Mouse (Mus musculus) left cerebral cortex, postnatal 10 days (tissue): Measurements from ENCODE around the gene Prkcg. TPM values are rescaled to one million over a fixed set of nuclear protein-coding genes. Genes with fewer than 3 reads are reported as not detected.
A peak's percentile ranks its signal among the peaks of the same experiment; 100 is the strongest.
"Not testable (repeated sequence)": the region's sequence is repeated elsewhere in the genome, so short reads cannot be mapped to it uniquely, and the experiment has no call there.

Experiments
- DNase-seq, 2 experiments: peaks; one replicate each; pipeline ENCODE4 v3.0.0; 2021 to 2022; ENCODE audit warnings: low spot score in 2 of 2, mixed read lengths in 1 of 2; ENCODE audit errors: extremely low spot score in 1 of 2
- intact Hi-C: fragments of 180-260 bp; cut with DNase I; formaldehyde crosslinking; loops from one replicate; pipeline ENCODE4 v1.15.1; 2025
- total RNA-seq, 2 experiments: library from RNA; stranded (reverse); gene quantifications; 2 replicates each; pipeline ENCODE4 v1.2.3; 2021

Gene Prkcg
- total RNA-seq: 100 to 1,000 TPM; 323 to 329 TPM

DNA sequence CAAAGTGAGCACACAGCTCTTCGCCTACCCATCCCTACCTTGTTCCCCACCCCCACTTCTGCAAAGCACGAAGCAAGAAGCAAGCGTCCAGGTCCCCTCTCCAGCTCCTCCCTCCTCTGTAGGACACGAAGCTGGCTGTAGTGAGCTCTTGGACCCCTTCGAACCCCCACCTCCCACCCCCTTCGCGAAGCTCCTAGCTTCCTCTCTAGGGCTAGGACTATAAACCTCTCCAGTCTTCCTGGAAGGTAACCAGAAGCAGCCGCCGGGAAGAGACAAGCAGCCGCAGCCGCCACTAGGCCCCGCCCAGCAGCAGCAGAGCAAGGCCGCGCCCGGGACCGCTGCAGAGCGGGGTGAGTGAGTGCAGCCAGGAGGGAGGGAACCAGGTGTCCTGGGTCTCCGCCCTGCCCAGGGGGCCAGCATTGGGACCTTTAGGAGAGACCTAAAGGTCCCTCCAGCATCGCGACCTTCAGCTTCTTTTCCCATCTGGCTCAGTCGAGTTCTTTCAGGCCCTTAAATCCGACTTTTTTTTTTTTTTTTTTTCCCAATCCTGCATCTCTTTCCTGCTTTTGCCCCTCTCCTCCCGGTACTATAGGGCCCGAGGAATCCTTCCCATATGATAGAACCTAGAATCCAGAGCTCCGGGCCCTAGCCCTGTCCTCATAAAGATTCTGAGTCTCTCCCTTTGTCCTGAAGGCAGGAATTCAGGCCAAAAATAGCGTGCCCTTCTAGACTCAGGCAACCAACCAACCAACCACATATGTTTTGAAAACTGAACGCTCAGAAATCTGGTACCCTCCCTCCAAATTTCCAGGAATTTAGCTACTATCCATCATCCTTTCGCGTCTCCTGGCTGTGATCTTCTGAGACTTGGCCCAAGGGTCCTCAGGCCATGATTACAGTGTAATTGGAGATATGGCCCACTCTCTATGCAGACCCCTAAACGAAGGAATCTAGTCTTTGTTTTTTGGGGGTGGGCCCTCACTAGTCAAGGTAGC is at the start of gene Prkcg, which contains the start of gene Myadm:
Prkcg (plus strand) TSS at position 204 of the 995 bp plus-strand sequence.
Myadm (plus strand) TSS at position 105 of the 995 bp plus-strand sequence.
- peak in 1 of 2 experiments; percentile 89 for DNase-seq

DNA sequence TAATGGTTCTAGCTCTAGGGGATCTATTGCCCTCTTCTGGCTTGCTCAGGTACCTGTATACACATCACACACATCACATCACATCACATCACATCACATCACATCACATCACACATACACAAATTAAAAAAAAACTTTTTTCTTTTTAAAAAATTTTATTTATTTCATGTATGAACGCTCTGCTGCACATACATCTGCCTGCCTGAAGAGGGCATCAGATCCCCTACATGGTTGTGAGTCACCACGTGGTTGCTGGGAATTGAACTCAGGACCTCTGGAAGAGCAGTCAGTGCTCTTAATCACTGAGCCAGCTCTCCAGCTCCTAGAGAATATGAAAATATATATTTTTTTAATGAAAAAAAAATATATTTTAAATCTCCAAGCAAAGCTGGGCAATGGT is 49.8 kb upstream of the Prkcg start:
- DNase-seq: no peak
- intact Hi-C loops: no loop called here

More for the DNA sequence above, at the start of gene Prkcg, which contains the start of gene Myadm:
- intact Hi-C loops: no loop called here

DNA sequence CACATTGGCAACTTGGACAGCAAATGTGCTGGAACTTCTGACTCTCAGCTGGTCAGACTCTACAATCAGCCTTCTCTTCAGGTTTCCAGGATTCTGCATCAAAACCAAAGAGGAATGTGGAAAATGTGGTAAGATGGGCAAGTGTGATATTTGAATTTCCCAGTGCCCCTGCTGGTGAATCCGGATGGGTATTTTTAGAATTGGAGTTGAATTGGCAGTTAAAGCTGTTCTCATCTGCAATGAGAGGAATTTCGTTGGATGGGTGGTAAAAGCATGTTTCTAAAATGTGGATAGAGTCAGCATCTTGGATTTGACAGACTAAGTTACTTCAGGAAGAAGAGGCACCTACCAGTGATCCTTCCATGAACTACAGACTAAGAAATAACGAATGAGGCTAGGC is 28.3 kb upstream of the Prkcg start:
- peak in 1 of 2 experiments; percentile 42 for DNase-seq
- intact Hi-C loops: no loop called here

DNA sequence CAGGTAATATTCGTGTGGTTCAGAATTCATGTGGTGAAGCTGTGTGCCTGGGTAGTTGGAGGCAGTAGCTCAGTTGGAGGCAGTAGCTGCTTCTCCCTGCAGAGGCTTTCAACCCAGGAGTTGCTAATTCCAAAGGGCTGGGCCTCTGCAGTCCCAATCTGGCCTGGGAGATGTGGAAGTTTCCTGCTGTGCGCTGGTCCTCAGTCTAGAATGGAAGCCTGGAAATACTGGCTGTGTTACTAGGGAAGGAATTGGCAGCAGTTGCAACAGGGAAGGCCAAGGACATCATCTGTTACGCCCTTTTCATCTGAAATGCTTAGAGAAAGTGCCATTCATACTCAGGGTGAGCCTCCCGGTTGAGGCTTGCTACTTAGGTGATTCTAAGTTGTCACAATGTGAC is 27.5 kb upstream of the Prkcg start:
- no peak for DNase-seq
- intact Hi-C loops: no loop called here

DNA sequence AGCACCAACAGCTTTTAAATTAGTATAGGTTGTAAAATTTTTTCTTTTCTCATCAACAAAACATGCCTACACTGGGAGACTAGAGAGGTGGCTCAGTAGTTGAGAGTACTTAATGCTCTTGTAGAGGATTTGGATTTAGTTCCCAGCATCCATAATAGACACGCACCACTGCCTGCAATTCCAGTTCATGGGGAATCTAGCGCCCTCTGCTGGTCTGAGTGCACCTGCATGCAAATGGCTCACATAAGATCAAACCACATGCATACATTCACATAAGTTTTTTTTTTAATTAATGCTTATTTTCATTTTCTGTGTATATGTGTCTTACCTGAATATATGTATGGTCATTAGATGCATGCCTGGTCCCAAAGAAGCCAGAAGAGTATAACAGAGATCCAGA is 26.2 kb upstream of the Prkcg start:
- intact Hi-C loops: no loop called here
- peak in 1 of 2 experiments; percentile 41 for DNase-seq

DNA sequence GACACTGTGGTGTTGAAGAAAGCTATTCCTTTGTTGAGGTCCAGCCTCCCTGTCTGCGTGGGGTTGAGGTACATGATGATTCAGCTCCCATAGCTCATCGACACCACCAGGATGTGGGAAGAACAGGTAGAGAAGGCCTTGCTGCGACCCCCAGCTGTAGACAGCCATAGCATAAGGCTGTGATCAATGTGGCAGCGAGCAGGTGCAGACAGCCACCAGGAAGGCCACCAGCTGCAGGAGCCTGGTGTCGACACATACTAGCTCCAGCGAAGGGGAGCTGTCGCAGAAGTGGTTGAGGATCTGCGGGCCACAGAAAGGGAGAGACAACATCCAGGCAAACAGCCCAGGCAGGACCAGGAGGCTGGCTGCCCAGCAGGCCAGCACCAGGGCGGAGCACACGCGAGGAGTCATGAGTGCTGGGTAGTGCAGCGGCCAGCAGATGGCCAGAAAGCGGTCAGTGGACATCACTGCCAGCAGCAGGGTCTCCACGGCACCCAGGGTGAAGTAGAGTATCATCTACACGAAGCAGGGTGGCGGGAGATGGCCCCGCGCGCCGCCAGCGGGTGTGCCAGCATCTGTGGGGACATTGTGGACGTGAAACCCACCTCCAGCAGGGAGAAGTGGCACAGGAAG is 24.5 kb upstream of the Prkcg start:
- DNase-seq: no peak
- intact Hi-C loops: no loop called here

DNA sequence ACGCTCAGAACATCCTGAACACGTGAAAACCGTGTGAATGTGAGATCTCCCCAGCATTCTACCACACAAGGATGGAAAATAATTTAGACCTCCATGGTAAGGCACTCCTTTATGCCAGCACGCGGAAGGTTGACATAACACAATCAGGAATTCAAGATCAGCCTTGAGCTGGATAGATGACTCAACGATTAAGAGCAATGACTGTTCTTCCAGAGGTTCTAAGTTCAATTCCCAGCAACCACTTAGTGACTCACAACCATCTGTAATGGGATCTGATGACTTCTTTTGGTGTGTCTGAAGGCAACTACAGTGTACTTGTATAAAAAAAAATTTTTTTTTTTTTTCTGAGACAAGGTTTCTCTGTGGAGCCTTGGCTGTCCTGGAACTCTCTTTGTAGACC is 23.7 kb upstream of the Prkcg start:
- intact Hi-C loops: no loop called here
- DNase-seq: no peak

DNA sequence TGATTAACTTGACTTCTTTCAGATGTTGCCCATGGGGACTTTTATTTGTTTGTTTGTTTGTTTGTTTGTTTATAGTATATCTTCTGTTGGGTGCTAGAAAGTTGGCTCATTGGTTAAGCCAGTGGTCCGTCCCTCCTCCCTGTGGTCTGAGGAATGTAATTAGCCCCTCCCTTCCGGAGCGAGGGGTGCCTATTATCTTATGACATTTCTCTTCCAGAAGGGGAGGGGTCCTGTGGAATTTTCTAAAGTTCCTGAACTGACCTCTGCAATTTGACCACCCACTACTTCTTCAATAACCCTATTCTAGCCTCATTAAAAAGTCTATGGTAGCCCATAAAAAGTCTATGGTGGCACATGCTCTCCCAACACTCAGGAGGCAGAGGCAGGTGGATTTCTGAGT is 21.7 kb upstream of the Prkcg start:
- intact Hi-C loops: no loop called here
- no peak for DNase-seq

DNA sequence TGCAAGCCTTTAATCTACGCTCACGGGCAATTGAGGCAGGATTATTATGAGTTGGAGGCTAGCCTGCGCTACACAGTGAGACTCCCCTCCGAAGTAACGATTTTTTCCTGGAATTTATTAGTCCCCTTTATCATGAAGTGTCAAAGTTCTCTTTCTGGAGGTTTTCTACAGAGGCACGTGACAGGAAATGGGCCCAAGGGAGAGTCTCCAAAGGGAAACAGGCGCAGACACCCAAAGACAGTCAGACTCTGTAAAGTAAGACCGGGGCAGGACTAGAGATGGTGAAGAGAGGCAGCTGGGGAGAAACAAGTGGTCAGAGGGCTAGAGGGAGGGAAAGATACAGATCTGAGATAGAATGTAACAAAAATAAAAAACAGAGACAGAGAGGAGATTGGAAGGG is 21.1 kb upstream of the Prkcg start:
- DNase-seq: no peak
- intact Hi-C loops: no loop called here

DNA sequence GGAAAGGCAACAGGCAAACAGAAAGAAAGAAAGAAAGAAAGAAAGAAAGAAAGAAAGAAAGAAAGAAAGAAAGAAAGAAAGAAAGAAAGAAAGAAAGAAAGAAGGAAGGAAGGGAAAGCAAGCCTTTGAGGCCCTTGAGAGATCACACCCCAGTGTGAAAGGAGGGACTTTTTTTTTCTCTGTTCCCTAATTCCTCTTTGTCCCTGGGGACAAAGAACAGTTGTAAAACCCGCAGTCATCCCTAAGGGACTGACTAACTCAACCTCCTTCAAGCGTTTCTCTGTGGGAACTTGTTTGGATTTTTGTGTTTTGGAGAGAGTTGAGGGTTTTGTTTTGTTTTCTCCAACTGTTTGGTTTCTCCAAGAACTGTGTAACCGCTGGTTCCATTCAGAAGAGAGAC is 20.7 kb upstream of the Prkcg start:
- no peak for DNase-seq
- intact Hi-C loops: no loop called here

DNA sequence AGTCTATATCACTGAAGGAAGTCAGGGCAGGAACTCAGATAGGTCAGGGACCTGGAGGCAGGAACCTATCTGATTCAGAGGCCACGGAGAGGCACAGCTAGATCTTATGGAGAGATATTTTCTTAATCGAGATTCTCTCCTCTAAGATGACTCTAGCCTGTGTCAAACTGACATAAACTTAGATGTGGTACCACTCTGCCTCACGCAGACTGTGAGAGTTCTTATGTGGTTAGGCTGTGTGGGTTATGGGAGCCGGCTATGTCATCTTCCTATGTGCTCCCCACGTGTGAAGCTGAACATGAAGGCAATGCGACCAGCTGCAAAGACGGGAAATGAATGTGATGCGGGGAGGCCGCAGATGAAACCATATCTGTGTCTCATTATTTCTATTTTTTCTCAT is 16.8 kb upstream of the Prkcg start:
- DNase-seq: no peak
- intact Hi-C loops: no loop called here

DNA sequence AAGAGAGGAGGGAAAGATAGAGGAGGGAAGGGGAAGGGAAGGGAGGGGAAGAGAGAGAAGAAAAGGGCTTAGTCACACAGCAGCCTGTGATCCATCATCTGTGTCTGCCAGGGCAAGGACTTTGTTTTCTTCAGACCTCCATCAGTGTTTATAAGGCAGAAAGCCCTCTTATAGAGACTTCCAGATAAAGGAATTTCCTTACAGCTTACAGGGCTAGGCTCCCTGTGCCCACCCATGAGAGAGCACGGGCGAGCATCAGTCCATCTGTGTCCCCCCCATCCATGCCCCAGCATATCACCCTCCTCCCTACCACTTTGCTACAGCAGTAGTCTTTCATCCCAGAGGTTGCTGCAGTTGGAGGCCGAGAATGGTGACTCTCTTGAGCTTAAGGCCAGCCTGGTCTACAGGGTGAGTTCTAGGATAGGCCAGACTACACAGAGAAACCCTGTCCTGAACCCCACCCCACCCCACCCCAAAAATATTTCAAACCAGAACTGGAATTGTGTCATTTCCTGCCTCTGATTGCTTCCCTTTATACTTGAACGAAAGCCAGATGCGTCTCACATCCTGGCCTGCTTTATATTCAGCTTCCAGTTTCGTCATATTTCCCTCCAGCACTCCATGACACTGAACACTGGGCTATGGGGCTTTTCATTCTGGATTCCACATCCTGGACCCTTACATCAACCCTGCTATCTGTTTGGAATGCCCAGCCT is 13.4 kb upstream of the Prkcg start:
- intact Hi-C loops: no loop called here
- DNase-seq: no peak

DNA sequence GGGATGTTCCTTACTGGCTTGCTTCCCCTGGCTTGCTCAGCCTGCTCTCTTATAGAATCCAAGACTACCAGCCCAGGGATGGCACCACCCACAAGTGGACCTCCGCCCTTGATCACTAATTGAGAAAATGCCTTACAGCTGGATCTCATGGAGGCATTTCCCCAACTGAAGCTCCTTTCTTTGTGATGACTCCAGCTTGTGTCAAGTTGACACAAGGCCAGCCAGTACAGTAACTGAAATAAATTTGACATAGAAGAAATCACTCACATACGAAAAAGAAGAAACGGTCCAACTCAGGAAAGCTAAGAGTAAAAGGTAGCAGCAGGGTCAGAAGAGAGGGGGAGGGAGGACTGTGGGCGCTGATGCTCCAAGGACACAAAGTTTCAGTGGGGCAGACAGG is 12.2 kb upstream of the Prkcg start:
- intact Hi-C loops, DNase-seq: not testable (repeated sequence)

DNA sequence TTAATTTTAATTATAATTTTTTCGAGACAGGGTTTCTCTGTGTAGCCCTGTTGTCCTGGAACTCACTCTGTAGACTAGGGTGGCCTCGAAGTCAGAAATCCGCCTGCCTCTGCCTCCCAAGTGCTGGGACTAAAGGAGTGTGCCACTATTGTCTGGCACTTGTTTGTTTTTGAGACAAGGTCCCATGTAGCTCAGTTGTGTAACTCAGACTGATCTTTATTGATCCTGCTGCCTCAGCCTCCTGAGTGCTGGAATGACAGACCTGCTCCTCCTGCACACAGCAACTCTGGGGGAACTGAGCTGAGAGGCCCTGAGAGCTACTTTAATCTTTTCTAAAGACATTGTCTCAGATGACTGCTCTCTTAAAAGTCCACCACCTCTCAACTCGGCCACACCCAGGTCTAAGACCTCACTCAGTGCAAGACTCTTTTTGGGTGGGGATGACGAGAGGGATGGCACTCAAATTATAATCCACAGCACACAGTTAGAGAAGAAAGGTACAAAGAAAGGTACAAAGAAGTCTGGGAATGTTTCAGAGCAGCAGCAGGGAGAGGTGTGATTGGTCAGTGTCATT is 8.8 kb upstream of the Prkcg start:
- intact Hi-C loops: no loop called here

DNA sequence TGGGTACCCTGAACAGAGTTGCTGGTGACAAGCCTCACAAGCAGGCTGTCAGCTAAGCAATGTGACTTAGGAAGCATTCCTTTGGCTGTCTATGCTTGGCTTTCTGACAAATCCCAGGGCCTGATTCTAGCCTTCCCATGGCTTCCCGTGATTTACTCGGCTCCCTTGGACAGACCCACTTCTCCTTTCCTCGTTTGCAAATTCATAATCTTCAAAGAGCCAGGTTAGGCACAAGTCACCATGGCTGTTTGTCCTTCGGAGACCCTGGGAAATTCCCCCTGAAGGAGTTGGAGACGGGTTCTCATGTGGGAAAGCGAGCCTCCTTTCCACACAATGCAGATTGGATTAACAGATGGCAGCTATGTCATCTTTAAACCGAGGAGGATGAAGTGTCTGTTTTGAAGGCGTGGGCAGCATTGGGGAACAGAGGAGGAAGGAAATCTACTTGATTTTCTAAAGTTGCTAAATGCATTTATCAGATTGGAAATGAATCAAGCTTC is 8.3 kb upstream of the Prkcg start:
- DNase-seq: no peak
- intact Hi-C loops: no loop called here

More for the DNA sequence above, 8.8 kb upstream of the Prkcg start:
- no peak for DNase-seq

DNA sequence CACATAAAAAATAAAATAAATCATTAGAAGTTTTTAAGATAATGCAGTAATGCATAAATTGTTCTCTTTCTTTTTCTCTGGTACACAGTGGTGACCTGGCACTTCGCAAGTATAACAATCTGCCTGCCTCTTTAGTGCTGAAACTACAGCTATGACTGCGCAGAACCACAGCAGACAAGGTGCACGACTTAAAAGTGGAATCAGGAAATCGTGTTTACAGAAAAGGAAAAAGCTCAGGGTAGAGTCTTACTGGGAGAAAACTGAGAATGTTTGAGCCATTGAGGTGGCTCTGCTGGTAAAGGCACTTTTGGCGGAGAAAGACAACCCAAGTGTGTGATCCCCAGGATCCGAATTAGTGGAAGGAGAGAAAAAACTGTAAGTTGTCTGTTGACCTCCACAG is 7.2 kb upstream of the Prkcg start:
- intact Hi-C loops: no loop called here

DNA sequence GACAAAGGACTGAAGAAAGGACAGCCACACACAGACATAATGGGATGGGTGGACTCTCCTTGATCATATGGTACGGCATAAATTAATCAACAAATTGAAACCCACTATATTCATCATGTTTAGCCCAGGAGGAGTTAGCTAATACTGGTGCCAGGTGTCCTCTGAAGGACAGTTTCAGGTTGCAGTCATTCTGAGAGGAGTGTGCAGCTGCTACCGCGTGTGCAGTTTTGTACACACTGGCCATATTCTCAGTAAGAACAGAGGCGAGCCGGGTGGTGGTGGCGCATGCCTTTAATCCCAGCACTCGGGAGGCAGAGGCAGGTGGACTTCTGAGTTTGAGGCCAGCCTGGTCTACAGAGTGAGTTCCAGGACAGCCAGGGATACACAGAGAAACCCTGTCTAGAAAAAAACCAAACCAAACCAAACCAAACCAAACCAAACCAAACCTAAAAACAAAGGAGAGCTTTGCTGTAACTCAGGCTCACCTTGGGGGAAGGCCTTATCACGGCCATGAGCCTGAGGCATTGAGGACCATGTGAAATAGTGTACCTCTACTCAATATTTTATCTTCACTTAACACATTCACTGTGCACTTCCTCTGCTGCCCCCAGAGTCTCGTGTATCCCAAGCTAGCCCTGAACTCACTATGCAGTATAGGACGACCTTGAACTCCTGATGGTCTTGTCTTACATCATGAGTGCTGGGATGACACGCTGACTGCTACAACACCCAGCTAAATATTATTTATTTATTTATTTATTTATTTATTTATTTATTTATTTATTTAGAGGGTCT is 5.7 kb upstream of the Prkcg start:
- intact Hi-C loops: no loop called here
- DNase-seq: no peak

More for the DNA sequence above, 7.2 kb upstream of the Prkcg start:
- DNase-seq: no peak

DNA sequence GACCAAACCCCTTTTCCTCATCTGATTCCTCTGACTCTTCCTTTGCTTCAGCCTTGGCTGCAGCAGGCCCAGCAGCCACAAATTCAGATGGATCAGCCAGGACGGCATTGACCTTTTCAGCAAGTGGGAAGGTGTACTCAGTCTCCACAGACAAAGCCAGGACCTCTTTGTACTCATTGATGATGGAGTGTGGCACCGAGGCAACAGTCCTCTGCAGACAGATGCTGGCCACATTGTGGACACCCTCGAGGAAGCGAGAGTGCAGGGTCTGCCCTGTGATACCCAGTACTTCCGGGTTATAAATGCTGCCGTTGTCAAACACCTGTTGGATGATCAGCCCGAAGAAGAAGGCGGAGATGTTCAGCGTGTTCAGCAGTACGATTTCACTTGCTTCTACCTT is 4.4 kb upstream of the Prkcg start:
- intact Hi-C loops: no loop called here
- no peak for DNase-seq
